Mouse (Mus musculus) lung, adult 2 months (tissue): ENCODE data around the gene Lrrc26.

Experiments
- CTCF ChIP-seq: fragments of 200-500 bp; IDR thresholded peaks from 2 replicates; pipeline ENCODE4 v1.5.1; 2011; ENCODE audit warnings: mild to moderate bottlenecking, low read length, control low read depth; ENCODE audit not compliant: insufficient read depth
- POLR2A ChIP-seq: fragments of 200-500 bp; IDR thresholded peaks from 2 replicates; pipeline ENCODE4 v1.6.1; 2011; ENCODE audit warnings: low read depth, mild to moderate bottlenecking, control low read depth, low read length, borderline replicate concordance; ENCODE audit errors: extremely low read depth

GRCm38 (mm10) chr2:25287927-25288649 is 1.6 kb upstream of the Lrrc26 start, which contains the start of gene Tmem210:
- TF ChIP-seq CTCF (no peak), POLR2A (no peak)
